ENCODE assay signal across 8 mouse cellular contexts in the genomic region with DNA sequence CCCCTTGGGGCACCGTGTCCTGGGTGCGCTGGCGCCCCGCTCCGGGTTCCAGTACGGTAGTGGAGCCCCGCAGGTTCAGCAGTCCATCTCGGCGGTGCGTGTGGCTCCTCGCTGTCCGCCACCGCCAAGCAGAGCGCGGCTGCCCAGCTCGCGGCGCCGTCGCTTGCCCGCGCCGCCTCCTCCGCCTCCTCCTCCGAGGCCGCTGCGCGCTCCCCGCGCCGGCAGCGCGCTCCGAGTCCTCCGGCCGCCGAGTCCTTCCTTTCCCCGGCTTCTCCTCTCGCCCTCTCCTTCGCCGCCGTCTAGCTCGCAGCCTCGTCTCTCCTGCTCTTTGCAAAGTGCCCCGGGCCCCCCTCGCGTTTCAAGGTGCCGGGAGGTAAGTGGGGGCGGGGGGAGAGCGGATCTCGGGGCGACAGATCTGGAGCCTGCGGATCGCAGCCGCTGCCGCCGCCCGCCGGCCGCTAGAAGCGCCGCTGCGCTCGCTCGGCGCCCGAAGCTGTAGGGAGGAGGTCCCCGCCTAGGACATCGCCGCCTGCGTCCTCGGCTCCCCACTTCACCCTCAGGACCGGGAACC. TPM values are rescaled to one million over a fixed set of nuclear protein-coding genes. Genes with fewer than 3 reads are reported as not detected.
DNase-seq lines count a peak whose midpoint lies in the region; ATAC-seq lines count a peak whose summit lies in the region.

No protein-coding gene starts in this region.

- peak overlapping the region; percentile 77 for H3K4me3 ChIP-seq in embryonic facial prominence, embryonic 13.5 days
- peak overlapping the region; percentile 68 for H3K4me3 ChIP-seq in heart, embryonic 11.5 days (ENCODE audit: low read depth, low read length)
- peak overlapping the region; percentile 66 for H3K4me3 ChIP-seq in kidney, embryonic 14.5 days (ENCODE audit: low read length)
- peak overlapping the region; percentile 60 for H3K4me3 ChIP-seq in liver, embryonic 13.5 days (replicated peaks)

- H3K4me2 ChIP-seq in embryonic facial prominence, embryonic 13.5 days, result peak overlapping the region; percentile 84
- H3K4me2 ChIP-seq in heart, embryonic 11.5 days, result peak overlapping the region; percentile 97
- H3K4me2 ChIP-seq in kidney, embryonic 14.5 days (replicated peaks; ENCODE audit: low read depth, low read length), result peak overlapping the region; percentile 64
- H3K4me2 ChIP-seq in liver, embryonic 13.5 days, result peak overlapping the region; percentile 68

- H3K4me1 ChIP-seq in embryonic facial prominence, embryonic 13.5 days, result peaks cover 42% of the 10 kb centered on the region
- H3K4me1 ChIP-seq in heart, embryonic 11.5 days (ENCODE audit: control insufficient read depth, insufficient read depth, low read length), result peaks cover 15% of the 10 kb centered on the region
- peaks cover 4% of the 10 kb centered on the region; the same call in 1 of the 2 replicates for H3K4me1 ChIP-seq in kidney, embryonic 14.5 days (ENCODE audit: control insufficient read depth, insufficient read depth, low read length)
- peaks cover 21% of the 10 kb centered on the region for H3K4me1 ChIP-seq in liver, embryonic 13.5 days (replicated peaks)

- WGBS in embryonic facial prominence, embryonic 13.5 days, result 0% methylated on average over 70 of the region's 73 CpGs
- WGBS in heart, embryonic 11.5 days (ENCODE audit: insufficient replicate concordance), result under 1% methylated on average over 67 of the region's 73 CpGs
- under 1% methylated on average over 70 of the region's 73 CpGs for WGBS in kidney, embryonic 14.5 days
- 0% methylated on average over 71 of the region's 73 CpGs for WGBS in liver, embryonic 13.5 days (ENCODE audit: insufficient replicate concordance)

- peaks cover 30% of the 10 kb centered on the region for H3K27me3 ChIP-seq in embryonic facial prominence, embryonic 13.5 days
- peaks cover 73% of the 10 kb centered on the region for H3K27me3 ChIP-seq in heart, embryonic 11.5 days (ENCODE audit: control insufficient read depth, insufficient read depth, low read length)
- peaks cover 68% of the 10 kb centered on the region for H3K27me3 ChIP-seq in kidney, embryonic 14.5 days (ENCODE audit: control insufficient read depth, insufficient read depth, low read length)
- H3K27me3 ChIP-seq in liver, embryonic 13.5 days, result peaks cover 89% of the 10 kb centered on the region

- DNase-seq in 3134 (ENCODE audit: extremely low read depth, insufficient read length, low spot score), result peak; percentile 88
- DNase-seq in adrenal gland, postnatal 14 days, result peak; percentile 82
- DNase-seq in liver, embryonic 13.5 days, result no peak
- DNase-seq in naive thymus-derived CD4-positive, alpha-beta T cell, adult 2 months (ENCODE audit: low read depth), result peak; percentile 72
- DNase-seq in spleen, postnatal 4 days (ENCODE audit: low spot score in 2 of 2), result peak; percentile 43 to 83

- H3K27ac ChIP-seq in embryonic facial prominence, embryonic 13.5 days, result peak overlapping the region; percentile 96
- H3K27ac ChIP-seq in heart, embryonic 11.5 days (ENCODE audit: low read depth, low read length), result no peak overlapping the region
- H3K27ac ChIP-seq in kidney, embryonic 14.5 days (ENCODE audit: low read depth, low read length), result no peak overlapping the region
- H3K27ac ChIP-seq in liver, embryonic 13.5 days, result no peak overlapping the region

- H3K36me3 ChIP-seq in embryonic facial prominence, embryonic 13.5 days, result no peaks in the 10 kb centered on the region
- no peaks in the 10 kb centered on the region for H3K36me3 ChIP-seq in heart, embryonic 11.5 days (ENCODE audit: control insufficient read depth, insufficient read depth, low read length)
- no peaks in the 10 kb centered on the region for H3K36me3 ChIP-seq in kidney, embryonic 14.5 days (ENCODE audit: control insufficient read depth, insufficient read depth, low read length)
- no peaks in the 10 kb centered on the region for H3K36me3 ChIP-seq in liver, embryonic 13.5 days

- peak; percentile 34; the same call in 1 of the 2 replicates for ATAC-seq in embryonic facial prominence, embryonic 13.5 days (ENCODE audit: insufficient number of reproducible peaks, insufficient read depth, low FRiP score, low TSS enrichment, low read depth)
- ATAC-seq in heart, embryonic 11.5 days (replicated peaks; ENCODE audit: insufficient number of reproducible peaks, low FRiP score, low TSS enrichment), result peak; percentile 62; the same call in 1 of the 2 replicates
- peak; percentile 69 for ATAC-seq in kidney, embryonic 14.5 days (ENCODE audit: low FRiP score, low TSS enrichment)
- ATAC-seq in liver, embryonic 13.5 days (ENCODE audit: low read depth), result peak; percentile 29; the same call in 1 of the 2 replicates

- peak overlapping the region; percentile 95 for H3K9ac ChIP-seq in embryonic facial prominence, embryonic 13.5 days
- peak overlapping the region; percentile 69 for H3K9ac ChIP-seq in heart, embryonic 11.5 days (ENCODE audit: low read depth, low read length)
- peak overlapping the region; percentile 66 for H3K9ac ChIP-seq in kidney, embryonic 14.5 days (ENCODE audit: low read depth, low read length)
- H3K9ac ChIP-seq in liver, embryonic 13.5 days, result peak overlapping the region; percentile 40

- no peaks in the 10 kb centered on the region for H3K9me3 ChIP-seq in embryonic facial prominence, embryonic 13.5 days
- H3K9me3 ChIP-seq in heart, embryonic 11.5 days (replicated peaks; ENCODE audit: control insufficient read depth, low read length), result no peaks in the 10 kb centered on the region
- H3K9me3 ChIP-seq in kidney, embryonic 14.5 days (ENCODE audit: control insufficient read depth, low read length), result no peaks in the 10 kb centered on the region
- H3K9me3 ChIP-seq in liver, embryonic 13.5 days (replicated peaks), result no peaks in the 10 kb centered on the region

RNA-seq across cellular contexts. Expression of a gene that starts 40.9 kb away (rescaled TPM):
- total RNA-seq in adrenal gland, postnatal 14 days (2021), result 20.7 and 22.3 TPM in 2 replicates
- 24.5 and 25.4 TPM in 2 replicates for polyA plus RNA-seq in embryonic facial prominence, embryonic 13.5 days (2015; fragmentation: Nextera tagmentation; extraction: Ambion mirVana)
- 22.4 and 22.8 TPM in 2 replicates for polyA plus RNA-seq in heart, embryonic 11.5 days (2014; fragmentation: Nextera tagmentation; extraction: Ambion mirVana)
- 22.4 and 26.5 TPM in 2 replicates for polyA plus RNA-seq in kidney, embryonic 14.5 days (2014; fragmentation: Nextera tagmentation; extraction: Ambion mirVana)
- 7.8 and 8.7 TPM in 2 replicates for polyA plus RNA-seq in liver, embryonic 13.5 days (2015; fragmentation: Nextera tagmentation; extraction: Ambion mirVana)

Comparison
In these comparisons a context has a peak if more than half of its experiments do, and no peak if none do; other contexts are left out.
1. H3K9ac ChIP-seq: peak in every context shown above with its lines; median percentile 95 in embryonic facial prominence, embryonic 13.5 days; 69 in heart, embryonic 11.5 days; 66 in kidney, embryonic 14.5 days; 40 in liver, embryonic 13.5 days.